Mouse (Mus musculus) C2C12 (cell line): ENCODE results near the gene Tmed4. TPM values are rescaled to one million over a fixed set of nuclear protein-coding genes. Genes with fewer than 3 reads are reported as not detected.

ENCODE experiments used
- H3K27me3 ChIP-seq: one replicate; pipeline ENCODE4 v1.6.1; 2011; ENCODE audit not compliant: control insufficient read depth, insufficient read depth, insufficient read length
- H3K36me3 ChIP-seq: one replicate; pipeline ENCODE4 v1.6.1; 2011; ENCODE audit not compliant: control insufficient read depth, insufficient read depth
- H3K4me3 ChIP-seq: one replicate; pipeline ENCODE4 v1.5.1; 2011; ENCODE audit warnings: mild to moderate bottlenecking, control low read depth; ENCODE audit not compliant: poor library complexity, insufficient read depth, severe bottlenecking
- H3K79me2 ChIP-seq: one replicate; pipeline ENCODE4 v1.6.1; 2011; ENCODE audit not compliant: control insufficient read depth, insufficient read depth
- H3K79me3 ChIP-seq: one replicate; pipeline ENCODE4 v1.6.1; 2011; ENCODE audit warnings: low read depth, control low read depth
- H3ac ChIP-seq: one replicate; pipeline ENCODE3; 2011; ENCODE audit warnings: low read depth; ENCODE audit not compliant: control insufficient read depth, insufficient read length
- CEBPB ChIP-seq: IDR thresholded peaks from one replicate; pipeline ENCODE4 v1.6.1; 2011; ENCODE audit warnings: low read depth, mild to moderate bottlenecking, control low read depth, moderate library complexity
- CTCF ChIP-seq: IDR thresholded peaks from one replicate; pipeline ENCODE4 v1.5.1; 2011; ENCODE audit not compliant: control insufficient read depth, insufficient read depth, insufficient read length
- FOSL1 ChIP-seq: IDR thresholded peaks from one replicate; pipeline ENCODE4 v1.8.0; 2011; ENCODE audit warnings: mild to moderate bottlenecking, low read length; ENCODE audit not compliant: poor library complexity, insufficient read depth, severe bottlenecking
- MAX ChIP-seq: IDR thresholded peaks from one replicate; pipeline ENCODE4 v1.6.1; 2011; ENCODE audit warnings: mild to moderate bottlenecking, control low read depth
- MYOD1 ChIP-seq: IDR thresholded peaks from one replicate; pipeline ENCODE4 v1.6.1; 2011; ENCODE audit warnings: low read depth; ENCODE audit not compliant: control insufficient read depth, insufficient read length
- MYOG ChIP-seq: IDR thresholded peaks from one replicate; pipeline ENCODE4 v1.6.1; 2011; ENCODE audit not compliant: control insufficient read depth, insufficient read length; ENCODE audit errors: extremely low read depth
- USF1 ChIP-seq: IDR thresholded peaks from one replicate; pipeline ENCODE4 v1.6.1; 2011; ENCODE audit warnings: low read depth, mild to moderate bottlenecking, control low read depth, moderate library complexity
- polyA plus RNA-seq: library from polyadenylated mRNA; unstranded; fragments of >200 nt; fragmentation: generic; extraction: Trizol; gene quantifications from one replicate; pipeline ENCODE4 v1.2.1, GENCODE M21; 2012; ENCODE audit warnings: missing spikeins

The Tmed4 gene
- polyA plus RNA-seq, 1 experiment: 58.0 TPM

DNA sequence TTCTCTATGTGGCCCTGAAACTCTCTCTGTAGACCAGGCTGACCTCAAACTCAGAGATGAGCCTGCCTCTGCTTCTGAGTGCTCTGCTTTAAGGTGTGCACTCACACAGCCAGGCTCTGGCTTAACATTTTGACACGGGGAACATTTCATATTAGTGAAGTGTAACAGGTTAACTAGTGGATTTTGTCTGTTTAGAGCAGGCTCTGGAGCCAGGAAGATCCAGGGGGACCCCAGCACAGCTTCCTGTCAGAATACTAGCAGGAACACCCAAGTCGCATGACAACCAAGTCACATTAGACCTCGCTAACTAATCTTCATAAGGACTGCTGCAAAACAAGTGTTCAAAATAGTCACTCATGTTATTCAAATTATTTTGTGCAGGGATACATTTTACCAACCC lies 16.2 kb upstream of the Tmed4 start:
- H3K36me3 ChIP-seq: no peaks in the 10 kb centered on the region
- peak overlapping the region; percentile 64 for H3K4me3 ChIP-seq
- H3K79me3 ChIP-seq: peaks cover 39% of the 10 kb centered on the region
- no peak overlapping the region for H3ac ChIP-seq
- peaks cover 40% of the 10 kb centered on the region for H3K79me2 ChIP-seq
- no peak for TF ChIP-seq CEBPB
- H3K27me3 ChIP-seq: peaks cover 5% of the 10 kb centered on the region

- Histone ChIP-seq H3K36me3 (no peaks in the 10 kb centered on the region), H3ac (no peak overlapping the region), H3K79me3 (peaks cover 31% of the 10 kb centered on the region)
Measured at GRCm38 (mm10) chr11:6290138-6290537, 15.5 kb upstream of the Tmed4 start.

GRCm38 (mm10) chr11:6282940-6283339 lies 8.3 kb upstream of the Tmed4 start:
- Histone ChIP-seq H3K36me3 (no peaks in the 10 kb centered on the region), H3K4me3 (no peak overlapping the region), H3K27me3 (peaks cover 11% of the 10 kb centered on the region), H3ac (no peak overlapping the region), H3K79me3 (no peaks in the 10 kb centered on the region), H3K79me2 (no peaks in the 10 kb centered on the region)
- TF ChIP-seq MYOD1: no peak

More at GRCm38 (mm10) chr11:6290138-6290537, 15.5 kb upstream of the Tmed4 start:
- TF ChIP-seq MYOG: no peak
- no peak for TF ChIP-seq MYOD1
- no peak for TF ChIP-seq USF1
- TF ChIP-seq CEBPB: no peak
- Histone ChIP-seq H3K27me3 (peaks cover 8% of the 10 kb centered on the region), H3K4me3 (no peak overlapping the region), H3K79me2 (peaks cover 33% of the 10 kb centered on the region)

GRCm38 (mm10) chr11:6276466-6276865 lies 1.8 kb upstream of the Tmed4 start:
- H3K36me3 ChIP-seq: peaks cover 8% of the 10 kb centered on the region
- no peak overlapping the region for H3K4me3 ChIP-seq
- H3K79me2 ChIP-seq: peaks cover 28% of the 10 kb centered on the region
- H3K79me3 ChIP-seq: peaks cover 11% of the 10 kb centered on the region
- H3ac ChIP-seq: no peak overlapping the region
- no peaks in the 10 kb centered on the region for H3K27me3 ChIP-seq
- no peak for TF ChIP-seq FOSL1
- no peak for TF ChIP-seq MYOG
- no peak for TF ChIP-seq MAX
- no peak for TF ChIP-seq CEBPB
- no peak for TF ChIP-seq CTCF
- TF ChIP-seq USF1: no peak
- no peak for TF ChIP-seq MYOD1

DNA sequence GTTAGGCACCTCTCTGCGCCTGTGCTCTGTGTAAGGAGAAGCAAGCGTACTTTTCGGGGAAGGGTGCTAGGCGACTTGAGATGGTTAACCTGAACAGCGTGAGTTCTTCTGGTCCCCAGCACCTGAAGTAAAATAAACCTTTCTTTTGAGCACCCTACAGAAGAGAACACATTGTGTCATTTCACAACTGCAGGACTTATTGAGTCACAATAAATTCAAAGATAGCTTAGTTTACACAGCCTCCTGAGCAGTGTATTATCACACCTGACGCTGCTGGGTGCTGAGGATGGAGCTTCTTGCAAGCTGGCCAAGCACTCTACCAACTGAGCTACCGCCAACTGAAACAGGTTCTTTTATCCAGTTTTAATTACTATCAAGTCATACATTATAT lies 419 bp upstream of the Tmed4 start:
- Histone ChIP-seq H3K36me3 (peaks cover 20% of the 10 kb centered on the region), H3ac (no peak overlapping the region), H3K79me3 (peaks cover 11% of the 10 kb centered on the region), H3K79me2 (peaks cover 28% of the 10 kb centered on the region), H3K4me3 (no peak overlapping the region), H3K27me3 (no peaks in the 10 kb centered on the region)
- TF ChIP-seq MYOD1 (no peak), FOSL1 (no peak), MAX (no peak), CEBPB (no peak), MYOG (no peak), CTCF (no peak), USF1 (no peak)

DNA sequence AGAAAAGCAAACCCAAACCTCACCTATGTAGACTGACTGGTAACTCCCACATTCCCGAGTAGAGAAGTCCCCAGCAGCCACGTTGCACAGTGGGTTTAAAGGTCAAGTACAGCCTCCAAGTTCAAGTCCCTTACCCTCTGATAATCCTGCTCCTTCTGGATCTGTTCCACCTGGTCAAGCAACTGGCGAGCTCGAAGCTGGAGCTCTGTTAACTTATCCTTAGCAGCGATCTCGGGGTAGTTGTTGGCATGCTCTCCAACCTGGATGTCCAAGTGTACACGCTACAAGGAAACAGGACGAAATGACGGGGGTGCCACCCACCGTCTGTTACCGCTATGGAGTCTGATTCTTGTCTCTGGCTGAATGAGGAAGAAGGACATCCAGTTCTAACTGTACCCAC lies 1.1 kb downstream of the Tmed4 start:
- Histone ChIP-seq H3K79me2 (peaks cover 28% of the 10 kb centered on the region), H3K79me3 (peaks cover 11% of the 10 kb centered on the region), H3K4me3 (peak overlapping the region; percentile 97), H3K27me3 (no peaks in the 10 kb centered on the region), H3ac (peak overlapping the region; percentile 73), H3K36me3 (peaks cover 20% of the 10 kb centered on the region)
- TF ChIP-seq MAX: no peak
- TF ChIP-seq CTCF: no peak
- no peak for TF ChIP-seq FOSL1
- TF ChIP-seq MYOG: no peak
- no peak for TF ChIP-seq USF1
- no peak for TF ChIP-seq MYOD1
- TF ChIP-seq CEBPB: no peak
